In genomic region chr7:116307871-116308631, GRCm38 (mm10) we compare ENCODE assay signal across 7 mouse cellular contexts. TPM values are rescaled to one million over a fixed set of nuclear protein-coding genes. Genes with fewer than 3 reads are reported as not detected.
DNase-seq lines count a peak whose midpoint lies in the region; ATAC-seq and TF ChIP-seq lines count a peak whose summit lies in the region.

Gene Plekha7 (minus strand): TSS chr7:116308376.

- peak within 1 kb of the TSS; percentile 69 for H3K4me3 ChIP-seq in bone marrow, adult 2 months (replicated peaks; ENCODE audit: control insufficient read depth, low read depth, low read length)
- peak within 1 kb of the TSS; percentile 74 for H3K4me3 ChIP-seq in forebrain, embryonic 10.5 days
- peak within 1 kb of the TSS; percentile 61 for H3K4me3 ChIP-seq in limb, embryonic 11.5 days (ENCODE audit: low read depth, low read length)
- peak within 1 kb of the TSS; percentile 85 for H3K4me3 ChIP-seq in midbrain, embryonic 12.5 days
- peak within 1 kb of the TSS; percentile 66 for H3K4me3 ChIP-seq in stomach, embryonic 14.5 days (ENCODE audit: low read depth, low read length)

- WGBS in bone marrow, adult 2 months = under 1% methylated on average over 64 of the region's 65 CpGs
- under 1% methylated on average over 65 of the region's 65 CpGs for WGBS in forebrain, embryonic 10.5 days
- WGBS in limb, embryonic 11.5 days = under 1% methylated on average over 64 of the region's 65 CpGs
- WGBS in midbrain, embryonic 12.5 days = under 1% methylated on average over 64 of the region's 65 CpGs
- WGBS in stomach, embryonic 14.5 days = under 1% methylated on average over 65 of the region's 65 CpGs

- peaks cover 12% of the 10 kb centered on the region for H3K36me3 ChIP-seq in forebrain, embryonic 10.5 days (replicated peaks)
- no peaks in the 10 kb centered on the region for H3K36me3 ChIP-seq in limb, embryonic 11.5 days (ENCODE audit: control insufficient read depth, insufficient read depth, low read length)
- no peaks in the 10 kb centered on the region for H3K36me3 ChIP-seq in midbrain, embryonic 12.5 days
- H3K36me3 ChIP-seq in stomach, embryonic 14.5 days (ENCODE audit: control insufficient read depth, insufficient read depth, low read length) = no peaks in the 10 kb centered on the region

- 0 out of 2 replicates have a peak within 1 kb of the TSS, but pooled peaks have one; percentile 38 for H3K9ac ChIP-seq in limb, embryonic 11.5 days (ENCODE audit: low read length)
- H3K9ac ChIP-seq in midbrain, embryonic 12.5 days (replicated peaks) = peak within 1 kb of the TSS; percentile 76
- H3K9ac ChIP-seq in stomach, embryonic 14.5 days (replicated peaks; ENCODE audit: low read depth, low read length) = peak within 1 kb of the TSS; percentile 34

- TF ChIP-seq CTCF in bone marrow, adult 2 months (IDR thresholded peaks at IDR 0.05; ENCODE audit: control insufficient read depth, insufficient read depth, low read length) = no peak

- ATAC-seq in limb, embryonic 11.5 days (ENCODE audit: insufficient number of reproducible peaks, low FRiP score, low TSS enrichment, low read depth) = peak; percentile 77
- ATAC-seq in midbrain, embryonic 12.5 days (ENCODE audit: low FRiP score, low read depth) = peak; percentile 71
- ATAC-seq in stomach, embryonic 14.5 days (ENCODE audit: insufficient number of reproducible peaks, insufficient read depth, low FRiP score, low read depth) = peak; percentile 87

- no peaks in the 10 kb centered on the region for H3K9me3 ChIP-seq in forebrain, embryonic 10.5 days
- no peaks in the 10 kb centered on the region for H3K9me3 ChIP-seq in limb, embryonic 11.5 days (ENCODE audit: control insufficient read depth, low read length)
- H3K9me3 ChIP-seq in midbrain, embryonic 12.5 days = no peaks in the 10 kb centered on the region
- no peaks in the 10 kb centered on the region for H3K9me3 ChIP-seq in stomach, embryonic 14.5 days (ENCODE audit: control insufficient read depth, low read depth, low read length)

- peaks cover 11% of the 10 kb centered on the region for H3K27me3 ChIP-seq in forebrain, embryonic 10.5 days (ENCODE audit: poor library complexity, severe bottlenecking)
- H3K27me3 ChIP-seq in limb, embryonic 11.5 days (ENCODE audit: control insufficient read depth, insufficient read depth, low read length) = peaks cover 10% of the 10 kb centered on the region; the same call in 1 of the 2 replicates
- peaks cover 9% of the 10 kb centered on the region; the same call in 1 of the 2 replicates for H3K27me3 ChIP-seq in midbrain, embryonic 12.5 days
- H3K27me3 ChIP-seq in stomach, embryonic 14.5 days (ENCODE audit: control insufficient read depth, insufficient read depth, low read length) = no peaks in the 10 kb centered on the region; the same call in 1 of the 2 replicates

- H3K4me2 ChIP-seq in limb, embryonic 11.5 days (ENCODE audit: low read depth, severe bottlenecking) = peak within 1 kb of the TSS; percentile 100
- peak within 1 kb of the TSS; percentile 97 for H3K4me2 ChIP-seq in midbrain, embryonic 12.5 days (replicated peaks)
- peak within 1 kb of the TSS; percentile 90 for H3K4me2 ChIP-seq in stomach, embryonic 14.5 days (replicated peaks; ENCODE audit: low read depth, low read length)

- DNase-seq in MEL-GATA-1-ER (ENCODE audit: extremely low read depth, low read depth) = peak; percentile 65
- peak; percentile 90 for DNase-seq in forebrain, embryonic 10.5 days (ENCODE audit: extremely low spot score, low spot score)
- peak; percentile 76 for DNase-seq in induced T-regulatory cell, adult 2 months (ENCODE audit: low read depth)
- DNase-seq in limb, embryonic 11.5 days (ENCODE audit: low spot score) = peak; percentile 77

- no peaks in the 10 kb centered on the region; the same call in 1 of the 2 replicates for H3K4me1 ChIP-seq in bone marrow, adult 2 months (ENCODE audit: control insufficient read depth, insufficient read depth, low read length)
- H3K4me1 ChIP-seq in forebrain, embryonic 10.5 days = peaks cover 46% of the 10 kb centered on the region
- H3K4me1 ChIP-seq in limb, embryonic 11.5 days (ENCODE audit: control insufficient read depth, insufficient read depth, low read length) = peaks cover 3% of the 10 kb centered on the region; the same call in 1 of the 2 replicates
- peaks cover 23% of the 10 kb centered on the region for H3K4me1 ChIP-seq in midbrain, embryonic 12.5 days
- 0 out of 2 replicates have a peak, but pooled peaks cover 3% of the 10 kb centered on the region for H3K4me1 ChIP-seq in stomach, embryonic 14.5 days (ENCODE audit: control insufficient read depth, insufficient read depth, low read length)

- H3K27ac ChIP-seq in bone marrow, adult 2 months (ENCODE audit: control insufficient read depth, insufficient read depth, low read depth, low read length, poor library complexity) = no peak within 1 kb of the TSS; the same call in 1 of the 2 replicates
- H3K27ac ChIP-seq in forebrain, embryonic 10.5 days = peak within 1 kb of the TSS; percentile 96
- H3K27ac ChIP-seq in limb, embryonic 11.5 days (replicated peaks; ENCODE audit: low read depth, low read length) = no peak within 1 kb of the TSS
- peak within 1 kb of the TSS; percentile 76 for H3K27ac ChIP-seq in midbrain, embryonic 12.5 days (replicated peaks)
- H3K27ac ChIP-seq in stomach, embryonic 14.5 days (ENCODE audit: low read length) = peak within 1 kb of the TSS; percentile 79

- no peak for TF ChIP-seq POLR2A in bone marrow, adult 2 months (IDR thresholded peaks at IDR 0.05; ENCODE audit: borderline replicate concordance, control insufficient read depth, low read depth, low read length)

RNA-seq across cellular contexts. Expression of gene Plekha7, which starts in this region (rescaled TPM):
- polyA plus RNA-seq in bone marrow, adult 2 months (2011; ENCODE audit: insufficient read depth, insufficient read length, low replicate concordance, missing spikeins) = 4.8 TPM in 1 of 2 replicates, not detected in the other
- 27.7 and 28.3 TPM in 2 replicates for polyA plus RNA-seq in forebrain, embryonic 10.5 days (2016; fragmentation: Nextera tagmentation; extraction: Ambion mirVana)
- 3.7 and 4.0 TPM in 2 replicates for polyA plus RNA-seq in limb, embryonic 11.5 days (2014; fragmentation: Nextera tagmentation; extraction: Ambion mirVana)
- polyA plus RNA-seq in midbrain, embryonic 12.5 days (2016; fragmentation: Nextera tagmentation; extraction: Ambion mirVana) = 17.3 and 21.2 TPM in 2 replicates
- polyA plus RNA-seq in stomach, embryonic 14.5 days (2014; fragmentation: Nextera tagmentation; extraction: Ambion mirVana) = 11.5 and 12.4 TPM in 2 replicates

Comparison
In these comparisons a context has a peak if more than half of its experiments do, and no peak if none do; other contexts are left out.
1. H3K27ac ChIP-seq: peak in forebrain, embryonic 10.5 days (single experiment), midbrain, embryonic 12.5 days (single experiment) and stomach, embryonic 14.5 days (single experiment); none in bone marrow, adult 2 months (single experiment) and limb, embryonic 11.5 days (single experiment).
2. Peak in every context shown above with its lines, with median percentiles within 50 percentile points of each other: DNase-seq, H3K4me3 ChIP-seq, ATAC-seq, H3K4me2 ChIP-seq and H3K9ac ChIP-seq.